Mouse (Mus musculus) cerebellum, postnatal 14 days (tissue): ENCODE results near the gene Slc35f1.
A peak's percentile ranks its signal among the peaks of the same experiment; 100 is the strongest.
"Not testable (repeated sequence)": the region's sequence is repeated elsewhere in the genome, so short reads cannot be mapped to it uniquely, and the experiment has no call there.

Experiments
- DNase-seq, 2 experiments: peaks; one replicate each; pipeline ENCODE4 v3.0.0; 2021; ENCODE audit warnings: mixed read lengths in 2 of 2

Slc35f1 gene

GRCm38 (mm10) chr10:52787075-52787474 lies 96.7 kb downstream of the Slc35f1 start:
- DNase-seq = peak in 1 of 2 experiments; percentile 26

GRCm38 (mm10) chr10:52791560-52791959 lies 101.2 kb downstream of the Slc35f1 start:
- DNase-seq = no peak

- DNase-seq = no peak
Measured at GRCm38 (mm10) chr10:52797454-52797853, 107.1 kb downstream of the Slc35f1 start.

- peak in 1 of 2 experiments; percentile 9 for DNase-seq
Measured at GRCm38 (mm10) chr10:52807808-52808207, 117.5 kb downstream of the Slc35f1 start.

- DNase-seq = no peak
Measured at GRCm38 (mm10) chr10:52812861-52813260, 122.5 kb downstream of the Slc35f1 start.

GRCm38 (mm10) chr10:52814358-52814757 lies 124.0 kb downstream of the Slc35f1 start:
- peak; percentile 51 to 61 for DNase-seq

- no peak for DNase-seq
Measured at GRCm38 (mm10) chr10:52819661-52820060, 129.3 kb downstream of the Slc35f1 start.

GRCm38 (mm10) chr10:52822909-52823308 lies 132.6 kb downstream of the Slc35f1 start:
- no peak for DNase-seq

- no peak for DNase-seq
Measured at GRCm38 (mm10) chr10:52825746-52826145, 135.4 kb downstream of the Slc35f1 start.

GRCm38 (mm10) chr10:52840819-52841218 lies 150.5 kb downstream of the Slc35f1 start:
- peak; percentile 83 to 86 for DNase-seq

GRCm38 (mm10) chr10:52851994-52852393 lies 161.7 kb downstream of the Slc35f1 start:
- no peak for DNase-seq

GRCm38 (mm10) chr10:52860851-52861250 lies 170.5 kb downstream of the Slc35f1 start:
- no peak for DNase-seq

GRCm38 (mm10) chr10:52864936-52865335 lies 174.6 kb downstream of the Slc35f1 start:
- DNase-seq = no peak

- DNase-seq = no peak
Measured at GRCm38 (mm10) chr10:52871110-52871509, 180.8 kb downstream of the Slc35f1 start.

- DNase-seq = no peak
Measured at GRCm38 (mm10) chr10:52874133-52874532, 183.8 kb downstream of the Slc35f1 start.

- no peak for DNase-seq
Measured at GRCm38 (mm10) chr10:52874712-52875111, 184.4 kb downstream of the Slc35f1 start.

- no peak for DNase-seq
Measured at GRCm38 (mm10) chr10:52877263-52878021, 187.1 kb downstream of the Slc35f1 start.

GRCm38 (mm10) chr10:52878093-52878801 lies 187.9 kb downstream of the Slc35f1 start:
- DNase-seq = no peak

GRCm38 (mm10) chr10:52896724-52897123 lies 206.4 kb downstream of the Slc35f1 start:
- not testable (repeated sequence) for DNase-seq

- DNase-seq = peak; percentile 80 to 89
Measured at GRCm38 (mm10) chr10:52904914-52905313, 214.6 kb downstream of the Slc35f1 start.

GRCm38 (mm10) chr10:52911762-52912161 lies 221.4 kb downstream of the Slc35f1 start:
- no peak for DNase-seq

- no peak for DNase-seq
Measured at GRCm38 (mm10) chr10:52918715-52919114, 228.4 kb downstream of the Slc35f1 start.

- no peak for DNase-seq
Measured at GRCm38 (mm10) chr10:52923143-52923542, 232.8 kb downstream of the Slc35f1 start.

GRCm38 (mm10) chr10:52926330-52926729 lies 236.0 kb downstream of the Slc35f1 start:
- no peak for DNase-seq
